Mouse (Mus musculus) myocyte (in vitro differentiated cells): Measurements from ENCODE around the gene Krtap28-10.

Experiments
- E2F4 ChIP-seq: IDR thresholded peaks from one replicate; pipeline ENCODE4 v1.6.1; 2011; ENCODE audit warnings: mild to moderate bottlenecking, control low read depth, moderate library complexity; ENCODE audit not compliant: insufficient read depth
- MAX ChIP-seq: IDR thresholded peaks from one replicate; pipeline ENCODE4 v1.6.1; 2011; ENCODE audit warnings: low read depth, mild to moderate bottlenecking, control low read depth
- MYOD1 ChIP-seq, 3 experiments: IDR thresholded peaks; one replicate each; pipeline ENCODE4 v1.6.1; 2011; ENCODE audit warnings: control low read depth in 2 of 3, low read depth in 2 of 3, mild to moderate bottlenecking in 2 of 3, moderate library complexity in 1 of 3; ENCODE audit not compliant: insufficient read length in 2 of 3, control insufficient read depth in 1 of 3
- MYOG ChIP-seq, 3 experiments: IDR thresholded peaks; one replicate each; pipeline ENCODE4 v1.6.1; 2011; ENCODE audit warnings: control low read depth in 2 of 3, low read depth in 2 of 3, mild to moderate bottlenecking in 2 of 3; ENCODE audit not compliant: insufficient read length in 2 of 3, control insufficient read depth in 1 of 3, insufficient read depth in 1 of 3
- POLR2A ChIP-seq: IDR thresholded peaks from one replicate; pipeline ENCODE4 v1.6.1; 2011; ENCODE audit warnings: low read depth, mild to moderate bottlenecking, control low read depth, moderate library complexity; ENCODE audit not compliant: insufficient read length
- POLR2AphosphoS2 ChIP-seq: IDR thresholded peaks from one replicate; pipeline ENCODE4 v1.6.1; 2011; ENCODE audit warnings: low read depth, control low read depth; ENCODE audit not compliant: insufficient read length
- TCF12 ChIP-seq: IDR thresholded peaks from one replicate; pipeline ENCODE4 v1.6.1; 2011; ENCODE audit warnings: mild to moderate bottlenecking, control low read depth; ENCODE audit not compliant: poor library complexity, insufficient read depth, severe bottlenecking
- USF1 ChIP-seq: IDR thresholded peaks from one replicate; pipeline ENCODE4 v1.6.1; 2011; ENCODE audit warnings: low read depth, mild to moderate bottlenecking, control low read depth, moderate library complexity

- TF ChIP-seq USF1: no peak
- no peak for TF ChIP-seq POLR2A
- TF ChIP-seq E2F4: no peak
- no peak for TF ChIP-seq POLR2AphosphoS2
- no peak for TF ChIP-seq MYOD1 (IDR thresholded peaks at IDR 0.05; ENCODE audit: control insufficient read depth in 1 of 3, insufficient read length in 2 of 3, low read depth in 2 of 3)
- no peak for TF ChIP-seq MYOG (IDR thresholded peaks at IDR 0.05; ENCODE audit: control insufficient read depth in 1 of 3, insufficient read depth in 1 of 3, insufficient read length in 2 of 3, low read depth in 2 of 3)
- no peak for TF ChIP-seq TCF12
- no peak for TF ChIP-seq MAX
Measured at GRCm38 (mm10) chr1:83077016-83077415, 34.7 kb upstream of the Krtap28-10 start.
